Mouse (Mus musculus) forebrain, embryonic 16.5 days (tissue): Measurements from ENCODE around the gene Slc25a19. TPM values are rescaled to one million over a fixed set of nuclear protein-coding genes. Genes with fewer than 3 reads are reported as not detected.

ENCODE experiments used
- ATAC-seq: fragments of 200-750 bp; cut with Nextera tagmentation; 2 replicates; pipeline ENCODE4 v1.8.0; 2017; ENCODE audit warnings: mild to moderate bottlenecking, moderate library complexity
- H3K27ac ChIP-seq: fragments of 300-500 bp; sonication (generic); 2 replicates; pipeline ENCODE4 v1.5.1; 2014; ENCODE audit warnings: low read length, control low read depth
- H3K27me3 ChIP-seq: fragments of 300-500 bp; sonication (generic); replicated peaks from 2 replicates; pipeline ENCODE4 v1.6.1; 2014; ENCODE audit warnings: low read length; ENCODE audit not compliant: control insufficient read depth, insufficient read depth
- H3K36me3 ChIP-seq: fragments of 300-500 bp; sonication (generic); 2 replicates; pipeline ENCODE4 v1.6.1; 2014; ENCODE audit not compliant: control insufficient read depth, insufficient read depth
- H3K4me1 ChIP-seq: fragments of 300-500 bp; sonication (generic); replicated peaks from 2 replicates; pipeline ENCODE4 v1.6.1; 2014; ENCODE audit warnings: low read length; ENCODE audit not compliant: control insufficient read depth, insufficient read depth
- H3K4me2 ChIP-seq: fragments of 300-500 bp; sonication (generic); 2 replicates; pipeline ENCODE4 v1.6.1; 2014; ENCODE audit warnings: mild to moderate bottlenecking, low read length, control low read depth
- H3K4me3 ChIP-seq: fragments of 300-500 bp; sonication (generic); replicated peaks from 2 replicates; pipeline ENCODE4 v1.5.1; 2014; ENCODE audit warnings: mild to moderate bottlenecking, low read length, control low read depth
- H3K9ac ChIP-seq: fragments of 300-500 bp; sonication (generic); replicated peaks from 2 replicates; pipeline ENCODE4 v1.6.1; 2014; ENCODE audit warnings: low read depth, low read length, control low read depth
- H3K9me3 ChIP-seq: fragments of 300-500 bp; sonication (generic); 2 replicates; pipeline ENCODE4 v1.6.1; 2016; ENCODE audit warnings: low read length; ENCODE audit not compliant: control insufficient read depth
- WGBS: fragments of 180-500 bp; shearing (Covaris S2); extraction: QIAGEN DNeasy Blood & Tissue Kit; methylation state at CpG from one replicate; pipeline ENCODE4 v1.1.7; 2014; 5-methylcytosine and 5-hydroxymethylcytosine counted together
- polyA plus RNA-seq: library from polyadenylated mRNA; unstranded; fragments of >200 nt; fragmentation: Nextera tagmentation; extraction: Ambion mirVana; gene quantifications from 2 replicates; pipeline ENCODE4 v1.2.1, GENCODE M21; 2015

Slc25a19 gene
- polyA plus RNA-seq, 1 experiment from 2014 or later: 63.0 TPM

GRCm38 (mm10) chr11:115606733-115607132, 21.4 kb downstream of the Slc25a19 start:
- Histone ChIP-seq H3K4me2 (no peak overlapping the region), H3K27ac (no peak overlapping the region), H3K27me3 (no peaks in the 10 kb centered on the region), H3K9me3 (no peaks in the 10 kb centered on the region), H3K4me3 (no peak overlapping the region), H3K4me1 (peaks cover 23% of the 10 kb centered on the region), H3K9ac (no peak overlapping the region), H3K36me3 (peaks cover 17% of the 10 kb centered on the region)
- no peak for ATAC-seq
- WGBS: 93% methylated on average over 18 of the region's 18 CpGs

DNA sequence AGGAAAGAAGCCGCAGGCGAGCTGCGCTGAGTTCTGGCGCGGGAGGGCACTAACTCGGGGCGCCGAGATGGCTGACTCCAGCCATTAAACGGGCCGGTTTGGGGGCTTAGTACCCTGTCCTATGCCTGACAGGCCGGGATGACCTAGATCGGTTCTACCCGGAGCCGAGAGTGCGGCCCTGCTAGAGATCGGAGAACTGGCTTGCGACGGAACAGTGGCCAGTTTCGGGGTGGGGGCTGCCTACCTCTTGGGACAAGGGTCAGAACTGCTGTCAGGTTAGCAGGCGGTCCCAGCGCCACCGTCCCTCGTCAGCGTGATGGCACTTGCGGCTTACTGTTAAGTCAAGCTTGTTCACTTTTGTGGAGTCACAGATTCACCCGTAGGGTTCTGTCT, 23.8 kb downstream of the Slc25a19 start:
- Histone ChIP-seq H3K4me2 (peak overlapping the region; percentile 91), H3K36me3 (peaks cover 17% of the 10 kb centered on the region), H3K4me3 (peak overlapping the region; percentile 96)

DNA sequence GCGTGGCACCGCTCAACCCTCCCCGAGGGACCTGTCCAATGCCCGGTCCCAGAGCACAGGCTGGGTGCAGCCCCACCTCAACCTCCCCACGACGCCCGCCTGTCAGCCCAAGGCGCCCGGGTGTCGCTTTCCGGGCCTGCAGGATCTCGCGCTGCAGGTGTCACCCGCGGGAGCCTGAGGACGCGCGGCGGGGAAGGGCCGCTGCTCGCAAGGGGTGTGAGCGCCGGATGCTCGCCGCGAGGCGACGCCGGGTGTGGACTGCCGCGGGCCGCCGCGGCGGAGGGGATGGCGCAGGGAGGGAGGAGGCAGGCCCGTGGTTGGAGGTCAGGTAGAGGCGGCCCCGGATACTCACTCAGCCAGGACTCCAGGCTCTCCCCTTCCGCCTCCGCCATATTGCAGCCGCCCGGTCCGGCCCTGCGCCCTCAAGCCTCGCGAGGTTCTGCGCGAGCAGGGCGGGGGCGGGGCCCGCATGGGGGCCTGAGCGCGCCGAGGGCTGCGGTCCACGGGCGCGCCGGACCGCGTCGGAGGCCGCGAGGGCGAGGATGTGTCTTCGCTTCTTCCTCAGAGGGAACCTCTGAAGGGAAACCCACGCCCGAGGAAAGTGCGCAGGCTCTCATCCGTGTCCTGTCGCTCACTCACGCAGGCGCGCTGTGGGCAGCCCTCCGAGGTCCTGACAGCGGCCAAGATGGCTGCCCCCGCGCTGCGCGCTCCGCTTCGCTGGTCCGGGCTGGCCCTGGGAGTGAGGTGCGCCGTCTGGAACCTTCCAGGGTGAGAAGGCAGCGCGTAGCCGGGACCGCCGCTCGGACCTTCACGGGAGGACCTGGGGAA, 24.4 kb downstream of the Slc25a19 start, which contains the start of the genes Mrps7 and Gga3:
TSS of gene Mrps7 (plus strand) at position 450 of the 828 bp plus-strand sequence.
TSS of gene Gga3 (minus strand) at position 576 of the 828 bp plus-strand sequence.
- Histone ChIP-seq H3K4me2 (peak within 1 kb of the TSS; percentile 91), H3K27me3 (no peaks in the 10 kb centered on the region), H3K9me3 (no peaks in the 10 kb centered on the region), H3K4me3 (peak within 1 kb of the TSS; percentile 96), H3K36me3 (peaks cover 17% of the 10 kb centered on the region), H3K27ac (peak within 1 kb of the TSS; percentile 93), H3K4me1 (peaks cover 21% of the 10 kb centered on the region), H3K9ac (peak within 1 kb of the TSS; percentile 97)
- WGBS: under 1% methylated on average over 73 of the region's 93 CpGs
- peak; percentile 97 for ATAC-seq

More for the DNA sequence above, 23.8 kb downstream of the Slc25a19 start:
- H3K9me3 ChIP-seq: no peaks in the 10 kb centered on the region
- peaks cover 21% of the 10 kb centered on the region for H3K4me1 ChIP-seq
- peak overlapping the region; percentile 93 for H3K27ac ChIP-seq
- ATAC-seq: peak; percentile 34
- peak overlapping the region; percentile 97 for H3K9ac ChIP-seq
- no peaks in the 10 kb centered on the region for H3K27me3 ChIP-seq
- under 1% methylated on average over 26 of the region's 26 CpGs for WGBS

DNA sequence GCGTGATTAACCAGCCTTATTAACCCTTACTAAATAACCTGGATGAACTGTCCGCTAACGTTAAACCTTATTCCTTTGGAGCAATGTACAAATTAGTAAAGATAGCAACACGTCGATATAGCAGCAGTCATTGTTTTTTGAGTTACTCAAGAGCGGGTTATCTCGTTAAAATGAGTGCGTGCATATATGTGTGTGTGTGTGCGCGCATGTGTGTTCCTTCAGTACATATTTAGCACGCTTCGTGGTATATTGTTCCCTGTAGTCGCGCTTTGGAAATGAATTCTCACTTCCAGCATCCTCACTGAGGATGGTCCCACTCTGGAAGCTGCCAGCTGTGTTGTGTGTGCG, 25.0 kb downstream of the Slc25a19 start:
- Histone ChIP-seq H3K9ac (peak overlapping the region; percentile 97), H3K4me3 (peak overlapping the region; percentile 96), H3K27ac (peak overlapping the region; percentile 93), H3K27me3 (no peaks in the 10 kb centered on the region), H3K4me2 (peak overlapping the region; percentile 83), H3K9me3 (no peaks in the 10 kb centered on the region), H3K4me1 (peaks cover 21% of the 10 kb centered on the region), H3K36me3 (peaks cover 14% of the 10 kb centered on the region)
- WGBS: 7% methylated on average over 15 of the region's 15 CpGs
- no peak for ATAC-seq

GRCm38 (mm10) chr11:115601174-115601573, 26.9 kb downstream of the Slc25a19 start:
- Histone ChIP-seq H3K27me3 (no peaks in the 10 kb centered on the region), H3K4me1 (peaks cover 21% of the 10 kb centered on the region), H3K4me3 (no peak overlapping the region), H3K9ac (no peak overlapping the region), H3K9me3 (no peaks in the 10 kb centered on the region), H3K36me3 (no peaks in the 10 kb centered on the region; the same call in 1 of the 2 replicates), H3K4me2 (no peak overlapping the region), H3K27ac (no peak overlapping the region)
- 99% methylated on average over 4 of the region's 4 CpGs for WGBS
- ATAC-seq: no peak

GRCm38 (mm10) chr11:115600743-115601142, 27.4 kb downstream of the Slc25a19 start:
- Histone ChIP-seq H3K9me3 (no peaks in the 10 kb centered on the region), H3K4me2 (no peak overlapping the region), H3K4me1 (peaks cover 21% of the 10 kb centered on the region), H3K27me3 (no peaks in the 10 kb centered on the region), H3K9ac (no peak overlapping the region), H3K4me3 (no peak overlapping the region), H3K36me3 (no peaks in the 10 kb centered on the region; the same call in 1 of the 2 replicates), H3K27ac (no peak overlapping the region)
- 98% methylated on average over 15 of the region's 15 CpGs for WGBS
- ATAC-seq: no peak

- Histone ChIP-seq H3K4me3 (no peak overlapping the region), H3K27me3 (no peaks in the 10 kb centered on the region), H3K9me3 (no peaks in the 10 kb centered on the region), H3K36me3 (no peaks in the 10 kb centered on the region; the same call in 1 of the 2 replicates), H3K27ac (no peak overlapping the region), H3K4me2 (no peak overlapping the region), H3K9ac (no peak overlapping the region), H3K4me1 (peaks cover 16% of the 10 kb centered on the region)
- no peak for ATAC-seq
- WGBS: 94% methylated on average over 7 of the region's 7 CpGs
Observed at GRCm38 (mm10) chr11:115599722-115600121, 28.4 kb downstream of the Slc25a19 start.

- no peak overlapping the region for H3K4me3 ChIP-seq
- no peak for ATAC-seq
- H3K4me1 ChIP-seq: peaks cover 12% of the 10 kb centered on the region
- no peaks in the 10 kb centered on the region for H3K9me3 ChIP-seq
- H3K27me3 ChIP-seq: no peaks in the 10 kb centered on the region
- no peak overlapping the region for H3K9ac ChIP-seq
- WGBS: 93% methylated on average over 4 of the region's 4 CpGs
- H3K27ac ChIP-seq: no peak overlapping the region
- peaks cover 5% of the 10 kb centered on the region for H3K36me3 ChIP-seq
- H3K4me2 ChIP-seq: no peak overlapping the region
Observed at GRCm38 (mm10) chr11:115598309-115598708, 29.8 kb downstream of the Slc25a19 start.

- Histone ChIP-seq H3K4me1 (no peaks in the 10 kb centered on the region), H3K9me3 (no peaks in the 10 kb centered on the region), H3K4me2 (no peak overlapping the region), H3K4me3 (no peak overlapping the region), H3K9ac (no peak overlapping the region), H3K27ac (no peak overlapping the region), H3K27me3 (no peaks in the 10 kb centered on the region), H3K36me3 (peaks cover 15% of the 10 kb centered on the region)
- no peak for ATAC-seq
- WGBS: 96% methylated on average over 3 of the region's 3 CpGs
Observed at GRCm38 (mm10) chr11:115595209-115595608, 32.9 kb downstream of the Slc25a19 start.
